Mouse (Mus musculus) embryonic fibroblast, embryonic 13.5 days (primary cell): ENCODE data around the gene Nfam1.

ENCODE experiments used
- CTCF ChIP-seq: IDR thresholded peaks from 2 replicates; pipeline ENCODE4 v1.5.1; 2011; ENCODE audit warnings: mild to moderate bottlenecking, control low read depth, low read length, moderate library complexity, borderline replicate concordance; ENCODE audit not compliant: insufficient read depth
- POLR2A ChIP-seq: IDR thresholded peaks from 2 replicates; pipeline ENCODE4 v1.6.1; 2011; ENCODE audit warnings: low read depth, mild to moderate bottlenecking, control low read depth, low read length, moderate library complexity

DNA sequence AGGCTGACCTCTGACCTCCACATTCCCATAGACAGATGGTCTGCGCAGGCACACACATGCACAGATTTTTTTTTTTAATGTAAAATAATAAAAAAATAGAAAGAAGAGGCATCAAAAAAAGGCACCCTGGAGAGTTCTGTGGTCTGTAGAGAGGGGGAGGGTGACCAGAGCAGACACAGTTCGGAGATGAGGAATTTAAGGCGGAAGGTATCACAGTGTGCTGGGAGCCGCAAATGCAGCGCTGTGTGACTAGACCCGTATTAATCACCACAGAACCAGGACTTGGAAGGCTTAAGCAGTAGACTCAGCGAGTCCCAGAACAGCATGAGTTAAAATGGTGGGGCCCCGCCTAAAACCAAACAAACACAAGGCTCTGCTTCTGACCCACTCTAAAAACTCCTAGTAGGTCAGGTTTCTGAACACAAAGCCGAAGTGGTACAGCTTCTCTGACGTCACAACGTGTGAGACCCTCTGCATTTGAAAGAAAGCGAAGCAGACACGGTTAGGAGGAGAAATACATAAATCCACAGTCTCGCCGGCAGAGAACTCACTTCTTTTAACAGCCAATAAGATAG, 25.7 kb downstream of the Nfam1 start:
- TF ChIP-seq CTCF, result no peak
- no peak for TF ChIP-seq POLR2A
